Mouse (Mus musculus) layer of hippocampus, postnatal 25 days (tissue): Measurements from ENCODE around the gene Gfm1. TPM values are rescaled to one million over a fixed set of nuclear protein-coding genes. Genes with fewer than 3 reads are reported as not detected.

Experiments used
- DNase-seq, 2 experiments: peaks; one replicate each; pipeline ENCODE4 v3.0.0; 2022; ENCODE audit warnings: mixed read lengths in 2 of 2, low spot score in 1 of 2; ENCODE audit errors: extremely low spot score in 1 of 2
- total RNA-seq, 2 experiments: library from RNA; stranded (reverse); gene quantifications; 2 replicates each; pipeline ENCODE4 v1.2.3; 2021

Gene Gfm1
- total RNA-seq, 2 experiments from 2014 or later = 54.3 to 56.0 TPM

DNA sequence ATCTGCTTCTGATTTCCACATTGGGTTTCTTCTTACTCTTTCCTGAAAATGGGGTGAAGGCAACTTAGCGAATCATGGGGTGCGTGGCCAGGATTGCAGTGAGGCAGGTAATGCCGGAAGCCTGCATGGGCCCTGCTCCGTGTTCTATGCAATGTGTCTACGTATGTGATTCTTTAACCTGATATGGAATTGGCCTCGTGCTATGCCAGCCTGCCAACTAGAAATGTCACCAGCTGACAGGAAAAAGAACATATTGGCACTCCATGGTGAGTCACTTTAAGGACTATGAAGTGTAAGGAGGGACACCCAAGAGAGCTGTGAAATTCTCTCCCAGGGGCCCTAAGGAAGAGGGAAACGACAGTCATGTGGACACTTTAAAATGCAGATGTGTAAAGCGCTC lies 63.2 kb downstream of the Gfm1 start:
- DNase-seq = no peak

DNA sequence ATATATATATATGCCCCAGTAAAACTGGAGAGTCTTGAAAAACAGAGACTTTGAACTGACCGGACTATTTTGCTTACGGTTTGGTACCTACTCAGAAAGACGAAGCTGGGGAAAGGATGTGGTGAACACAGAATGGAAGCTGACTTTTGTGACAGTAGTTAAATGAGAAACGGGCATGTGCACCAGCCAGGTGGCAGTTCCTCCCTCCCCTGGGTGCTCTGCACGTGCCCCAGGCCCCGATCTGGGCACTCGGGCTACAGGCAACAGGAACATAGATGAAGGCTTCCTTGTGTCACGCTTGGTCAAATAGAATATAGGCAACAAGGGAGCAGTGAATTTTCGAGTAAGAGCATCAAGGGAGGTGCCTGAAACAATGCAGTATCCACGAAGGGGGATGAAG lies 66.4 kb downstream of the Gfm1 start:
- DNase-seq = no peak

DNA sequence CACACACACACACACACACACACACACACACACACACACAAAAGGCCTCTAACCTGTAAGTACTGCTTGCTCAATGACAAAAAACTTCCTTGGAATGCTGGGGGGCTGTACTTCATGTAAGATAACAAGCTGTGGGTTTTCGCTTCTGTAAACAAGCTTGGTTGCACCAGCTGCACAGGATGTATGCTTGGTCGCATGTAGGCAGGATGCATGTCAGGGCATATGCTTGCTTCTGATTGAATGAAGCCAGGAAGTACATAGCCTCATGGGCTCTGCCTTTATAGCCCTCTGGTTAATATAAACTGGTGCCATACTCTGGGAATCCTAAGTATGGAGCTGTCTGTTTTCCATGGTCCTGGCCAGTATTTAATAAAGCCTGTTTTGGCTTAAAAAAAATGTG lies 68.1 kb downstream of the Gfm1 start:
- no peak for DNase-seq

DNA sequence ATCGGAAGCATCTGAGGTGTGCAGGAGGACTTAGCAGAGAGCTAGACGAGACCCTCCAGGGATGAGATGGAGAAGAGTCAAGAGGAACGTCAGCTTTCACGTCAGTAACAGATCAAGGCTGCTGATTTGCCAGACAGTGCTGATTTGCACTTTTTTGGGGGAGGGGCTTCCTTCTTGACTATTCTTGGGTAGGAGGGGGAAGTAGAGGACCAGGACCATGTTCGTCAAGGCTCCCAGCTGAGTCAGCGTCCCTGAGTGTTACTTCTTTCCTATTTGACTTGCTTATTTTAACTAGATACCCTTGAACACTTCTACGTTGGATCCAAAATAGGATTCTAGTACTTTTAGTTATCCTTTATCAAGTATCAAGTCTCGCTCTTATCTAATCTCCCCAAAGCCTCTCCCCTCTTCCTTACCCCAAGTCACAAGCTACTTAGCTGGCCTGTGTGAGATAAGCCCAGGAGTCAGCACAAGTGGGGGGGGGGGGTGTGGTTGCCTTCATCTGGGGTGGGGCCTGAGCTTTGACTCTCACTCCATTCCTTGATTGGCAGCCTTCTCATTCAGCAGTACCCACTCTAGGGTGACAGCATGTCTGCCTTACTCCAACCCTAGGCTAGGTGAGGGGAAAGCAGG lies 69.0 kb downstream of the Gfm1 start:
- DNase-seq = no peak

DNA sequence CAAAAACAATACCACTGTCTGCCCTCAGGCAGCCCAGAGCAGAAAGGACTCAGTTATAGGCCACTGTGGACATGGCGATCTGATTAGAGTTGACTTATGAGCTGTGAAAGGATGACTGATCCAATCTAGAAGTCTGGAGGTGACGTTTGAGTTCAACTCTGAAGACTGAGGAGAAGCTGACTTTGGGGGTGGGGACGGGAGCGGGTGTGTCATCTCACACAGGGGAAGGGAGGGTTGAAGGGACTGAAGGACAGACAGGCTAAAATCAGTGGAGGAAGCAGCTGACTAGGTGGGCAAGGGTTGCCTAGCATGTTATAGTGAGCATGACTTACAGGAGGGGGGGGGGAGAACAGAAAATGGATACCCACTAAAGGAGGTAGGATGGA lies 69.5 kb downstream of the Gfm1 start:
- DNase-seq = no peak

DNA sequence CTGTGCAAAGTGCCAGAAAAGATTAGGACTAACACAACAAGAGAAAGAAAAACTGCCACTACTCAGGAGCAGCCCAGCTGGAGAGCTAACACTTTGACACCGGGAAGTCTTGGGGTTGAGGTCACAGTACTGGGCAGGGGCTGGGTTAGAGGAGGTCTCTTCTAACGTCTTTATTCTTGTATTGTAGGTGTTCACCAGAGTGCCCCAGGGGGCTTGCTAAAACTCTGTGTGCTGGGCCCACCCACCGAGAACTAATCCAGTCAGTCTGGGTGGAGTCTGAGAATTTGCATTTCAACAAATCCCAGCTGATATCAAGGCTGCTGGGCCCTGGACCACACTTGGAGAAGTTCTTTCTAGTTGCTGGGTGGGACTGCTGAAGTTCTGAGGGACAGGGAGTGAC lies 74.0 kb downstream of the Gfm1 start:
- DNase-seq = no peak

DNA sequence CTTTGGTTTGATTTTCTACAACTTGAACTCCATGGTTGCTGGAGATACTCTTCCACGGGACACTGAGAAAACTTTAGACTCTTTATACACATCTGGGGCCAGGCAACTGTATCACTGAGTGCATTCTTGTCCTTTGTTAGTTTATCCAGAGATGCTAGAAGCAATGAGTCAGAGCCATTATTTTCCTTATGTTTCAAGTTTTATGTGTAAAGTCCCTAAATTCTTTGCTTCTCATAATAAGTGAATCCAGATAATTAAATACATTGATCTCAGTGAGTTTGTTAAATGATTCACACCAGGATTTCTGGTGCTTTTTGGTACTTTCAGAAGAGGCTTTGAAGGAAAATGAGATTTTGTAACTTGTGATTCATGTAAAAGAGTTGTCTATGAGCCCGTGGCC lies 75.4 kb downstream of the Gfm1 start:
- no peak for DNase-seq

DNA sequence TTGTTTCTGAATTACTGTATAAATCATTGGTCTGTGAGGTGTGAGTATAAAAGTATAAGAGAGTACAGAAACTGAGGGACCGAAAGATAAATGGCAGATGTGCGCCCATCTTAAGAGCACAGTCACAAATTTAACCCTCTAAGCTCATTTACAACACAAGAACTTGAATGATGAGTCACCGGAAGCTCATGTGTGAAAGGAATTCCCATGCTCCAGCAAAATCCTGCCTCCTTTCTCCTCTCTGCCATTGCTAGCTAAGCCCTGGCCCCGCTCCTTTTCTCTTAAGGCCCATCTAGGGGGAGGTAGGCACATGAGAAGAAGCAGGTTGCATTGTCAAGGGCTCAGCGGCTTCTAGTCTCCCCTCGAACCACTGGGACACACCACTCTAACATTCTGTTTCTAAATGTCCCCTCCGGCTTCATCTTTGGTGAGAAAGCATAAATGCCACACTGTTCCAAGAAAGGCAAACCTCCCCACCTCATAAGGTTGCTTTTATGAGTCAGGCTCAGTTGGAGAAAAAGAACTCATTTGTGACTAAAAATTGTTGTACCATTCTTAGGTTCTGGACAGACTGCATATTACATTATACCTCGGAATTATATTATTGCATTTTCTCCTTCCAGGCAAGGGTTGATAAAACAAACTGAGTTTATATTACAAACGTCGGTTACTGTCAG lies 78.5 kb downstream of the Gfm1 start:
- DNase-seq = no peak

DNA sequence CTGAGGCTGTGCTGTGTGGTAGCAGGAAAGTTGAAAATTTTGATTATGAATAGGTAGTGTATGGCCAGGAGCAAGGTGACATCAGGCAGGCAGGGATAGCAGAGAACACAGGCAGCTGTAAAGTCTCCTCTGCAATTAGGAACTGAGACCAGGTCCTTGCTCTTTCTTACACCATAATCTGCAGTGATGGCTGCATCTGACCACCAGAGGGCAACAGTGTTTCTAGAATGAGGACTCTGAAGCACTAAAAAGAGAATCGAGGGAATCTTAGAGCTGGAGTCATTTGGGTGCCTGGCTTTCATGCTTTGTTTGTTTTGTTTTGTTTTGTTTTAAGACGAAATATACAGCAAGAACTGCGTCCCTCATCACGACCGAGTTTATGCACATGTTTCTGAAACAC lies 82.9 kb downstream of the Gfm1 start:
- DNase-seq = peak; percentile 61 to 83

DNA sequence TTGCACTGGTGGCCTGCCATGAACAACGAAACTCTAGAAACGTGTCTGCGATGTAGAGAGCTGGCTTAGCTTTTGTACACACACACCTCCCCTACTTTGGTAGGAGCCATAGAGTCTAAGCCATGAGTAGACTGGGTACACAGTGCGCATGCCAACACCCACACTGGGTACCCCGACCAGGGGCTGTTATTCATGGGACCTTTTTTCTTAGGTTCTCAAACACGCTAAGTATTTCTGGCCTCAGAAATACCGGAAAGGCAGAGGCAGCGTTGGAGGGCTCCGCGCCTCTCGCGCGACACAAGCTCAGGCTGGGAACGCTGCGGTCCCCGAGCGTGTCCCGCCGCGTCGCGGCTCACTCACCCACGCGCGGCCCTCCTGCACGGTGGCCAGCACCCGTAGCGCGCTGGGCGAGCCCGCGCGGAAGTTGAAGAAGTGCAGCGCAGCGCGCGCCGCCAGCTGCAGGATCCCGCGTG lies 84.9 kb downstream of the Gfm1 start:
- DNase-seq = no peak

DNA sequence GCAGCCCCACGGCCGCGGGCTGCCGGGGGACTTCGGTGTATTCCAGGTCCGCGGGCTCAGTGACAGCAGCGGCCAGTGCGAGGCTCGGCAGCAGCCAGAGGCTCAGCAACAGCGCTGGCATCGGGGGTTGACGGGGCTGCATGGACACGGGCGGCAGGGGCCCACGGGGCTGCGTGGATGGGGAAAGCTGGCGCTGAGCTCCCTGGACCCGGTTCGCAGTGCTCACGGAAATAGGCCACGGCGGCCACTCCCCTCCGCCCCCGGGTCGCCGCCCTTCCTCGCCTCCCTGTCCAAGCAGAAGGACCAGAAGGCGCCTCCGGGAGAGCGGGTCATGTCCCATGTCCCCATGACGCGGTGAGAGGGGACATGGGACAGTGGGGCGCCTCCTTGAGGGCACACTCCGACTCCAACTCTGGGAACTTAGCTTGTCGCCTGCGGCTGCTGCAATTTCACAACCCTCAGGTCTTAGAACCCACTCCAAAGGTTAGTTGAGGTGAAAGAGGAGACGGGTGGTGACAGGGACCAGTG lies 85.4 kb downstream of the Gfm1 start, which contains the start of gene Rarres1:
Gene Rarres1 (minus strand): TSS at position 250 of the 528 bp plus-strand sequence.
- DNase-seq = no peak

DNA sequence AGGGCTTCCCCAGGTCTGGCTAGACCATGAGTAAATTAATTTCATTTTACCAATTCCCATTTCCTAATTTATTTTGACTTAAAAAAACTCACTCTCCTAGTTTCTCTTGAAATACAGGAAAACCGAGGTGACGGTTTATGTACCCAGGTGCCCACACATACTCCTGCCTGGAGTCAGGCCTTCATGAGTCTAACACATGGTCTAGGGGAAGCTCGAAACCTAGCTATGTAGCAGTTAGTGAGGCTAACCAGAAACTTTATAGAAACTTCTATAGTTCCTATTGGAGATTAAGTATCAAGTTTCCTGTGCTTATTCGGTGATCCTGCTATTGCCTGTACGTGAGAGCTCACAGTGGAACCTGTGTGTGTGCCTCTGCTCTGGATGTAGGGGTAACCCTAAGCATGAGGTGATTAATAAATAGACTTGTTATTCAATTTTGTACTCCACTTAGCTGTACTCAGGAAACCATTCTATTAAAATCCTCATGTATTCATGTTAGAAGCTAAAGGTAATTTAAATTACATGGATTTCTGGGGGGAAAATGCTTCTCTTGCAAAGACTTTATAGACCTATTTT lies 90.8 kb downstream of the Gfm1 start:
- DNase-seq = no peak

DNA sequence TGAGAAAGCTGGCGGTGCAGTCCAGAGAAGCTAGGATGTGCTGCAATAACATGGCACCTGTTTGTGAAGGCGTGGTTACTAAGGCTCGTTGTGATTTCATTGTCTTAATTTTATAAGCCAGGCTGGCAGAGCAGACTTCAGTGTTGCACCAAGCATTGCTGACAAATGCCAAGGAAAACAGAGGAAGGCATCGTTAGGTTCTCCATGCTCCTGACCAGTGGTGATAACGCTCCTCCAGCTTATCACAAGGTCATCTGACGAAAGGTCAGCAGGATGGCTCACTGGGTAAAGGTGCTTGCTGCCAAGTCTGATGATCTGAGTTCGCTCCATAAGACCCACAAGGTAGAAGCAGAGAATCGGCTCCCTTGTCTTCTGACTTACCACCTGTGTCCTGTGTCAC lies 92.8 kb downstream of the Gfm1 start:
- no peak for DNase-seq

DNA sequence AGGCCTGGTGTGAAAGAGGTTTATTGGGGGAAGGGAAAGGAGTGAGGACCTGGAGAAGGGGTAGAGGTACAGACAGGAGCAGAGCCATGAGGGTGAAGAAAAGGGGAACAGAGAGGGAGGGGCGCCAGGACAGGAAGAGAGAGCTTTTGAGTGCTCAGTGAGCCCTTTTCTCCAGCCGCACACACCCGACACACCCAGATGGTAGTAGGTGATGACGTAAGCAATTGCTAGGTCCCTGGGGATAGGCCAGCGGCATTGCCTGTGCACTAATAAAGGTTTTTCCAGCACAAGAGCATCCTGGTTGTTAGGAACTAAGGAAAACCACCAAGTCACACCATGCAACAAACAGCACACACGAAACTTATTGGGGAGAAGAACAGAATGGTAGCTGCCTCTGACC lies 94.9 kb downstream of the Gfm1 start:
- no peak for DNase-seq

Other genes starting within 250 kb of the Gfm1 start
- gene Mlf1, start 56.0 kb upstream of the Gfm1 start, total RNA-seq = 1 to 10 TPM; 1.2 TPM
- not detected for gene Gm17402, start 54.9 kb upstream of the Gfm1 start, total RNA-seq
- 10 to 100 TPM; 50.3 to 52.2 TPM for gene Lxn, start 33.8 kb downstream of the Gfm1 start, total RNA-seq
- gene Rarres1, start 85.4 kb downstream of the Gfm1 start, total RNA-seq = 1 to 10 TPM; 1.2 to 1.7 TPM
- 10 to 100 TPM; 37.9 to 44.0 TPM for gene Mfsd1, start 152.6 kb downstream of the Gfm1 start, total RNA-seq